Mouse (Mus musculus): Measurements from ENCODE around the gene Exoc4. TPM values are rescaled to one million over a fixed set of nuclear protein-coding genes. Genes with fewer than 3 reads are reported as not detected.

Gene Exoc4
- total RNA-seq, 1 experiment from 2014 or later = 80.9 TPM

GRCm38 (mm10) chr6:33294626-33295025 lies 45.7 kb downstream of the Exoc4 start:
- ATAC-seq (replicated peaks in 1 of 2; ENCODE audit: insufficient read depth in 1 of 2, low FRiP score in 2 of 2, low TSS enrichment in 1 of 2, low read depth in 1 of 2, poor library complexity in 2 of 2, severe bottlenecking in 2 of 2) = no peak

- ATAC-seq (replicated peaks in 1 of 2; ENCODE audit: insufficient read depth in 1 of 2, low FRiP score in 2 of 2, low TSS enrichment in 1 of 2, low read depth in 1 of 2, poor library complexity in 2 of 2, severe bottlenecking in 2 of 2) = no peak
Observed at GRCm38 (mm10) chr6:33297566-33297965, 48.7 kb downstream of the Exoc4 start.

- no peak for ATAC-seq (replicated peaks in 1 of 2; ENCODE audit: insufficient read depth in 1 of 2, low FRiP score in 2 of 2, low TSS enrichment in 1 of 2, low read depth in 1 of 2, poor library complexity in 2 of 2, severe bottlenecking in 2 of 2)
Observed at GRCm38 (mm10) chr6:33298768-33299167, 49.9 kb downstream of the Exoc4 start.

- no peak for ATAC-seq (replicated peaks in 1 of 2; ENCODE audit: insufficient read depth in 1 of 2, low FRiP score in 2 of 2, low TSS enrichment in 1 of 2, low read depth in 1 of 2, poor library complexity in 2 of 2, severe bottlenecking in 2 of 2)
Observed at GRCm38 (mm10) chr6:33305996-33306395, 57.1 kb downstream of the Exoc4 start.

- ATAC-seq (replicated peaks in 1 of 2; ENCODE audit: insufficient read depth in 1 of 2, low FRiP score in 2 of 2, low TSS enrichment in 1 of 2, low read depth in 1 of 2, poor library complexity in 2 of 2, severe bottlenecking in 2 of 2) = no peak
Observed at GRCm38 (mm10) chr6:33308646-33309045, 59.8 kb downstream of the Exoc4 start.

- ATAC-seq (replicated peaks in 1 of 2; ENCODE audit: insufficient read depth in 1 of 2, low FRiP score in 2 of 2, low TSS enrichment in 1 of 2, low read depth in 1 of 2, poor library complexity in 2 of 2, severe bottlenecking in 2 of 2) = no peak
Observed at GRCm38 (mm10) chr6:33310486-33310885, 61.6 kb downstream of the Exoc4 start.

- ATAC-seq (replicated peaks in 1 of 2; ENCODE audit: insufficient read depth in 1 of 2, low FRiP score in 2 of 2, low TSS enrichment in 1 of 2, low read depth in 1 of 2, poor library complexity in 2 of 2, severe bottlenecking in 2 of 2) = no peak
Observed at GRCm38 (mm10) chr6:33322849-33323248, 74.0 kb downstream of the Exoc4 start.

GRCm38 (mm10) chr6:33323386-33323785 lies 74.5 kb downstream of the Exoc4 start:
- ATAC-seq (replicated peaks in 1 of 2; ENCODE audit: insufficient read depth in 1 of 2, low FRiP score in 2 of 2, low TSS enrichment in 1 of 2, low read depth in 1 of 2, poor library complexity in 2 of 2, severe bottlenecking in 2 of 2) = no peak

- ATAC-seq (replicated peaks in 1 of 2; ENCODE audit: insufficient read depth in 1 of 2, low FRiP score in 2 of 2, low TSS enrichment in 1 of 2, low read depth in 1 of 2, poor library complexity in 2 of 2, severe bottlenecking in 2 of 2) = no peak
Observed at GRCm38 (mm10) chr6:33328326-33328725, 79.4 kb downstream of the Exoc4 start.

GRCm38 (mm10) chr6:33347088-33347775 lies 98.3 kb downstream of the Exoc4 start:
- ATAC-seq (replicated peaks in 1 of 2; ENCODE audit: insufficient read depth in 1 of 2, low FRiP score in 2 of 2, low TSS enrichment in 1 of 2, low read depth in 1 of 2, poor library complexity in 2 of 2, severe bottlenecking in 2 of 2) = no peak

GRCm38 (mm10) chr6:33361613-33362012 lies 112.7 kb downstream of the Exoc4 start:
- no peak for ATAC-seq (replicated peaks in 1 of 2; ENCODE audit: insufficient read depth in 1 of 2, low FRiP score in 2 of 2, low TSS enrichment in 1 of 2, low read depth in 1 of 2, poor library complexity in 2 of 2, severe bottlenecking in 2 of 2)

- ATAC-seq (replicated peaks in 1 of 2; ENCODE audit: insufficient read depth in 1 of 2, low FRiP score in 2 of 2, low TSS enrichment in 1 of 2, low read depth in 1 of 2, poor library complexity in 2 of 2, severe bottlenecking in 2 of 2) = no peak
Observed at GRCm38 (mm10) chr6:33380517-33380916, 131.6 kb downstream of the Exoc4 start.

- no peak for ATAC-seq (replicated peaks in 1 of 2; ENCODE audit: insufficient read depth in 1 of 2, low FRiP score in 2 of 2, low TSS enrichment in 1 of 2, low read depth in 1 of 2, poor library complexity in 2 of 2, severe bottlenecking in 2 of 2)
Observed at GRCm38 (mm10) chr6:33382176-33382575, 133.3 kb downstream of the Exoc4 start.

GRCm38 (mm10) chr6:33392020-33392419 lies 143.1 kb downstream of the Exoc4 start:
- no peak for ATAC-seq (replicated peaks in 1 of 2; ENCODE audit: insufficient read depth in 1 of 2, low FRiP score in 2 of 2, low TSS enrichment in 1 of 2, low read depth in 1 of 2, poor library complexity in 2 of 2, severe bottlenecking in 2 of 2)

GRCm38 (mm10) chr6:33399491-33399890 lies 150.6 kb downstream of the Exoc4 start:
- ATAC-seq (replicated peaks in 1 of 2; ENCODE audit: insufficient read depth in 1 of 2, low FRiP score in 2 of 2, low TSS enrichment in 1 of 2, low read depth in 1 of 2, poor library complexity in 2 of 2, severe bottlenecking in 2 of 2) = no peak

GRCm38 (mm10) chr6:33401161-33401560 lies 152.3 kb downstream of the Exoc4 start:
- peak; percentile 59 to 68; a peak in 3 of 4 replicates for ATAC-seq (replicated peaks in 1 of 2; ENCODE audit: insufficient read depth in 1 of 2, low FRiP score in 2 of 2, low TSS enrichment in 1 of 2, low read depth in 1 of 2, poor library complexity in 2 of 2, severe bottlenecking in 2 of 2)

- no peak for ATAC-seq (replicated peaks in 1 of 2; ENCODE audit: insufficient read depth in 1 of 2, low FRiP score in 2 of 2, low TSS enrichment in 1 of 2, low read depth in 1 of 2, poor library complexity in 2 of 2, severe bottlenecking in 2 of 2)
Observed at GRCm38 (mm10) chr6:33405562-33406275, 156.8 kb downstream of the Exoc4 start.

- ATAC-seq (replicated peaks in 1 of 2; ENCODE audit: insufficient read depth in 1 of 2, low FRiP score in 2 of 2, low TSS enrichment in 1 of 2, low read depth in 1 of 2, poor library complexity in 2 of 2, severe bottlenecking in 2 of 2) = no peak
Observed at GRCm38 (mm10) chr6:33409586-33409985, 160.7 kb downstream of the Exoc4 start.

- no peak for ATAC-seq (replicated peaks in 1 of 2; ENCODE audit: insufficient read depth in 1 of 2, low FRiP score in 2 of 2, low TSS enrichment in 1 of 2, low read depth in 1 of 2, poor library complexity in 2 of 2, severe bottlenecking in 2 of 2)
Observed at GRCm38 (mm10) chr6:33425007-33425406, 176.1 kb downstream of the Exoc4 start.

All from hematopoietic stem cell, adult 5-6 weeks (primary cell).